Mouse (Mus musculus): ENCODE data around the gene Ppp2r5a. TPM values are rescaled to one million over a fixed set of nuclear protein-coding genes. Genes with fewer than 3 reads are reported as not detected.
A peak's percentile ranks its signal among the peaks of the same experiment; 100 is the strongest.

Ppp2r5a gene
- polyA plus RNA-seq, 1 experiment, result 44.7 TPM

GRCm38 (mm10) chr1:191374993-191375643 lies 28.0 kb downstream of the Ppp2r5a start:
- no peak for DNase-seq
- Histone ChIP-seq H3K27me3 (ENCODE audit: control insufficient read depth, insufficient read depth, low read length) (no peaks in the 10 kb centered on the region), H3K4me3 (replicated peaks; ENCODE audit: insufficient read depth, low read depth, low read length) (no peak overlapping the region), H3K27ac (ENCODE audit: insufficient read depth, low read length) (no peak overlapping the region), H3K4me1 (ENCODE audit: control insufficient read depth, insufficient read depth, low read length) (no peaks in the 10 kb centered on the region)
- 92% methylated on average over 10 of the region's 10 CpGs for WGBS
- TF ChIP-seq CTCF (IDR thresholded peaks at IDR 0.05; ENCODE audit: borderline replicate concordance, insufficient read depth, low read depth, low read length), result no peak
- no peak for TF ChIP-seq POLR2A (IDR thresholded peaks at IDR 0.05; ENCODE audit: borderline replicate concordance, insufficient read depth, low read length)

- Histone ChIP-seq H3K27me3 (ENCODE audit: control insufficient read depth, insufficient read depth, low read length) (no peaks in the 10 kb centered on the region), H3K4me3 (replicated peaks; ENCODE audit: insufficient read depth, low read depth, low read length) (no peak overlapping the region), H3K27ac (ENCODE audit: insufficient read depth, low read length) (no peak overlapping the region), H3K4me1 (ENCODE audit: control insufficient read depth, insufficient read depth, low read length) (no peaks in the 10 kb centered on the region)
- no peak for TF ChIP-seq CTCF (IDR thresholded peaks at IDR 0.05; ENCODE audit: borderline replicate concordance, insufficient read depth, low read depth, low read length)
- TF ChIP-seq POLR2A (IDR thresholded peaks at IDR 0.05; ENCODE audit: borderline replicate concordance, insufficient read depth, low read length), result no peak
- no peak for DNase-seq
These were observed 33.9 kb downstream of the Ppp2r5a start for GRCm38 (mm10) chr1:191369140-191369539.

- H3K27me3 ChIP-seq (ENCODE audit: control insufficient read depth, insufficient read depth, low read length), result no peaks in the 10 kb centered on the region
- no peaks in the 10 kb centered on the region for H3K4me1 ChIP-seq (ENCODE audit: control insufficient read depth, insufficient read depth, low read length)
- no peak for DNase-seq
- WGBS, result 76% methylated on average over 4 of the region's 4 CpGs
- H3K27ac ChIP-seq (ENCODE audit: insufficient read depth, low read length), result no peak overlapping the region
- no peak for TF ChIP-seq POLR2A (IDR thresholded peaks at IDR 0.05; ENCODE audit: borderline replicate concordance, insufficient read depth, low read length)
- TF ChIP-seq CTCF (IDR thresholded peaks at IDR 0.05; ENCODE audit: borderline replicate concordance, insufficient read depth, low read depth, low read length), result no peak
- no peak overlapping the region for H3K4me3 ChIP-seq (replicated peaks; ENCODE audit: insufficient read depth, low read depth, low read length)
These were observed 34.9 kb downstream of the Ppp2r5a start for GRCm38 (mm10) chr1:191368193-191368592.

- 69% methylated on average over 4 of the region's 4 CpGs for WGBS
These were observed 38.6 kb downstream of the Ppp2r5a start for GRCm38 (mm10) chr1:191364477-191364876.

GRCm38 (mm10) chr1:191362412-191362811 lies 40.7 kb downstream of the Ppp2r5a start:
- WGBS, result 81% methylated on average over 6 of the region's 6 CpGs
- no peaks in the 10 kb centered on the region for H3K4me1 ChIP-seq (ENCODE audit: control insufficient read depth, insufficient read depth, low read length)
- H3K4me3 ChIP-seq (replicated peaks; ENCODE audit: insufficient read depth, low read depth, low read length), result no peak overlapping the region
- H3K27me3 ChIP-seq (ENCODE audit: control insufficient read depth, insufficient read depth, low read length), result no peaks in the 10 kb centered on the region
- DNase-seq, result no peak
- H3K27ac ChIP-seq (ENCODE audit: insufficient read depth, low read length), result no peak overlapping the region
- TF ChIP-seq CTCF (IDR thresholded peaks at IDR 0.05; ENCODE audit: borderline replicate concordance, insufficient read depth, low read depth, low read length), result no peak
- TF ChIP-seq POLR2A (IDR thresholded peaks at IDR 0.05; ENCODE audit: borderline replicate concordance, insufficient read depth, low read length), result no peak

More at GRCm38 (mm10) chr1:191364477-191364876, 38.6 kb downstream of the Ppp2r5a start:
- DNase-seq, result peak in 1 of 2 experiments; percentile 16
- Histone ChIP-seq H3K27me3 (ENCODE audit: control insufficient read depth, insufficient read depth, low read length) (no peaks in the 10 kb centered on the region), H3K27ac (ENCODE audit: insufficient read depth, low read length) (no peak overlapping the region), H3K4me1 (ENCODE audit: control insufficient read depth, insufficient read depth, low read length) (no peaks in the 10 kb centered on the region), H3K4me3 (replicated peaks; ENCODE audit: insufficient read depth, low read depth, low read length) (no peak overlapping the region)
- TF ChIP-seq POLR2A (IDR thresholded peaks at IDR 0.05; ENCODE audit: borderline replicate concordance, insufficient read depth, low read length) (no peak), CTCF (IDR thresholded peaks at IDR 0.05; ENCODE audit: borderline replicate concordance, insufficient read depth, low read depth, low read length) (peak; percentile 39; the same call in 1 of the 2 replicates)

- Histone ChIP-seq H3K4me1 (ENCODE audit: control insufficient read depth, insufficient read depth, low read length) (no peaks in the 10 kb centered on the region), H3K27ac (ENCODE audit: insufficient read depth, low read length) (no peak overlapping the region), H3K27me3 (ENCODE audit: control insufficient read depth, insufficient read depth, low read length) (no peaks in the 10 kb centered on the region), H3K4me3 (replicated peaks; ENCODE audit: insufficient read depth, low read depth, low read length) (no peak overlapping the region)
- no peak for DNase-seq
- WGBS, result 80% methylated on average over 7 of the region's 7 CpGs
- no peak for TF ChIP-seq POLR2A (IDR thresholded peaks at IDR 0.05; ENCODE audit: borderline replicate concordance, insufficient read depth, low read length)
- no peak for TF ChIP-seq CTCF (IDR thresholded peaks at IDR 0.05; ENCODE audit: borderline replicate concordance, insufficient read depth, low read depth, low read length)
These were observed 43.6 kb downstream of the Ppp2r5a start for GRCm38 (mm10) chr1:191359478-191359877.

GRCm38 (mm10) chr1:191356936-191357335 lies 46.1 kb downstream of the Ppp2r5a start:
- H3K27ac ChIP-seq (ENCODE audit: insufficient read depth, low read length), result no peak overlapping the region
- WGBS, result 87% methylated on average over 1 of the region's 1 CpGs
- H3K4me3 ChIP-seq (replicated peaks; ENCODE audit: insufficient read depth, low read depth, low read length), result no peak overlapping the region
- no peak for TF ChIP-seq POLR2A (IDR thresholded peaks at IDR 0.05; ENCODE audit: borderline replicate concordance, insufficient read depth, low read length)
- TF ChIP-seq CTCF (IDR thresholded peaks at IDR 0.05; ENCODE audit: borderline replicate concordance, insufficient read depth, low read depth, low read length), result no peak
- H3K27me3 ChIP-seq (ENCODE audit: control insufficient read depth, insufficient read depth, low read length), result no peaks in the 10 kb centered on the region
- no peaks in the 10 kb centered on the region for H3K4me1 ChIP-seq (ENCODE audit: control insufficient read depth, insufficient read depth, low read length)
- DNase-seq, result no peak

GRCm38 (mm10) chr1:191353836-191354235 lies 49.2 kb downstream of the Ppp2r5a start:
- no peak overlapping the region for H3K27ac ChIP-seq (ENCODE audit: insufficient read depth, low read length)
- TF ChIP-seq POLR2A (IDR thresholded peaks at IDR 0.05; ENCODE audit: borderline replicate concordance, insufficient read depth, low read length) (no peak), CTCF (IDR thresholded peaks at IDR 0.05; ENCODE audit: borderline replicate concordance, insufficient read depth, low read depth, low read length) (no peak)
- DNase-seq, result no peak

More at GRCm38 (mm10) chr1:191353836-191354235, 49.2 kb downstream of the Ppp2r5a start:
- Histone ChIP-seq H3K27me3 (ENCODE audit: control insufficient read depth, insufficient read depth, low read length) (no peaks in the 10 kb centered on the region), H3K4me3 (replicated peaks; ENCODE audit: insufficient read depth, low read depth, low read length) (no peak overlapping the region), H3K4me1 (ENCODE audit: control insufficient read depth, insufficient read depth, low read length) (no peaks in the 10 kb centered on the region)
- 87% methylated on average over 4 of the region's 4 CpGs for WGBS
